ENCODE assay signal across 14 mouse cellular contexts in genomic region chr12:109514292-109514818, GRCm38 (mm10).
"Had no signal": no experiment of that assay in that cellular context is flagged by ENCODE, and none has a peak within 500 bp of the region (broad histone marks: within the 10 kb centered on the region; RNA-seq: fewer than 3 reads in every experiment).

No protein-coding gene starts in this region.

- H3K4me3 ChIP-seq: kidney, embryonic 15.5 days; liver, embryonic 15.5 days; midbrain, embryonic 15.5 days; neural tube, embryonic 12.5 days had no signal

- DNase-seq: kidney, adult 18-20 months; kidney, postnatal 14 days; left cerebral cortex, postnatal 4 days; lung, adult 2 months; lung, postnatal 36 days; thymus, adult 18-20 months; thymus, postnatal 25 days had no signal

- ATAC-seq: lung, postnatal 0 days; midbrain, embryonic 15.5 days had no signal

- H3K27me3 ChIP-seq: liver, embryonic 15.5 days; midbrain, embryonic 15.5 days; neural tube, embryonic 12.5 days had no signal

- H3K36me3 ChIP-seq: kidney, embryonic 15.5 days; liver, embryonic 15.5 days; midbrain, embryonic 15.5 days; neural tube, embryonic 12.5 days had no signal

- H3K9ac ChIP-seq: kidney, embryonic 15.5 days; liver, embryonic 15.5 days; midbrain, embryonic 15.5 days; neural tube, embryonic 12.5 days had no signal

- H3K4me2 ChIP-seq: kidney, embryonic 15.5 days; liver, embryonic 11.5 days; liver, embryonic 15.5 days; midbrain, embryonic 15.5 days; neural tube, embryonic 12.5 days had no signal

- H3K9me3 ChIP-seq: kidney, embryonic 15.5 days; liver, embryonic 15.5 days; midbrain, embryonic 15.5 days; neural tube, embryonic 12.5 days had no signal

- H3K27ac ChIP-seq: kidney, embryonic 15.5 days; liver, embryonic 15.5 days; midbrain, embryonic 15.5 days; neural tube, embryonic 12.5 days; stomach, postnatal 0 days had no signal
